8 mouse cellular contexts compared by ENCODE assay signal in genomic region chr12:73112326-73113087, GRCm38 (mm10). TPM values are rescaled to one million over a fixed set of nuclear protein-coding genes. Genes with fewer than 3 reads are reported as not detected.
DNase-seq lines count a peak whose midpoint lies in the region; ATAC-seq lines count a peak whose summit lies in the region.

No protein-coding gene starts in this region.

- H3K36me3 ChIP-seq in hindbrain, embryonic 14.5 days (replicated peaks; ENCODE audit: control insufficient read depth, insufficient read depth): no peaks in the 10 kb centered on the region
- H3K36me3 ChIP-seq in stomach, embryonic 14.5 days (ENCODE audit: control insufficient read depth, insufficient read depth, low read length): no peaks in the 10 kb centered on the region

- under 1% methylated on average over 56 of the region's 71 CpGs for WGBS in hindbrain, embryonic 14.5 days
- under 1% methylated on average over 67 of the region's 71 CpGs for WGBS in stomach, embryonic 14.5 days

- H3K4me3 ChIP-seq in hindbrain, embryonic 14.5 days (replicated peaks; ENCODE audit: low read length): peak overlapping the region; percentile 56
- peak overlapping the region; percentile 71 for H3K4me3 ChIP-seq in stomach, embryonic 14.5 days (ENCODE audit: low read depth, low read length)

- H3K4me2 ChIP-seq in hindbrain, embryonic 14.5 days (replicated peaks): peak overlapping the region; percentile 100
- peak overlapping the region; percentile 99 for H3K4me2 ChIP-seq in stomach, embryonic 14.5 days (replicated peaks; ENCODE audit: low read depth, low read length)

- DNase-seq in layer of hippocampus, postnatal 10 days (ENCODE audit: low spot score in 2 of 2): peak; percentile 22 to 31
- DNase-seq in layer of hippocampus, adult 11-12 months (ENCODE audit: low spot score): no peak
- peak; percentile 57 to 63 for DNase-seq in cerebellum, adult 18-20 months
- peak; percentile 69 for DNase-seq in forelimb bud, embryonic 11.5 days (ENCODE audit: low read depth, low spot score)
- peak; percentile 29 for DNase-seq in hindbrain, embryonic 14.5 days (ENCODE audit: low spot score)
- DNase-seq in left cerebral cortex, postnatal 25 days (ENCODE audit: low spot score in 2 of 2): peak; percentile 32 to 40

- H3K9me3 ChIP-seq in hindbrain, embryonic 14.5 days (ENCODE audit: control insufficient read depth, low read length): no peaks in the 10 kb centered on the region
- H3K9me3 ChIP-seq in stomach, embryonic 14.5 days (ENCODE audit: control insufficient read depth, low read depth, low read length): no peaks in the 10 kb centered on the region

- peak overlapping the region; percentile 20; the same call in 1 of the 2 replicates for H3K27ac ChIP-seq in hindbrain, embryonic 14.5 days
- H3K27ac ChIP-seq in stomach, embryonic 14.5 days (ENCODE audit: low read length): peak overlapping the region; percentile 58

- intact Hi-C loops in left cerebral cortex, postnatal 25 days (cut with DNase I): loop anchor here (2.0 to 5.0 kb wide), 3 partner anchors 65 to 175 kb away; partner anchors contain the start of genes Six6, Slc38a6 and Trmt5

- H3K4me1 ChIP-seq in hindbrain, embryonic 14.5 days (replicated peaks; ENCODE audit: control insufficient read depth, insufficient read depth, low read length): peaks cover 11% of the 10 kb centered on the region
- peaks cover 14% of the 10 kb centered on the region; the same call in 1 of the 2 replicates for H3K4me1 ChIP-seq in stomach, embryonic 14.5 days (ENCODE audit: control insufficient read depth, insufficient read depth, low read length)

- peak; percentile 36 for ATAC-seq in hindbrain, embryonic 14.5 days (ENCODE audit: low FRiP score)
- ATAC-seq in megakaryocyte-erythroid progenitor cell, adult 5-6 weeks (replicated peaks; ENCODE audit: low FRiP score, low TSS enrichment, poor library complexity, severe bottlenecking): 0 out of 2 replicates have a peak, but pooled peaks have one; percentile 28
- ATAC-seq in stomach, embryonic 14.5 days (ENCODE audit: insufficient number of reproducible peaks, insufficient read depth, low FRiP score, low read depth): peak; percentile 19

- peak overlapping the region; percentile 69 for H3K9ac ChIP-seq in hindbrain, embryonic 14.5 days
- peak overlapping the region; percentile 50 for H3K9ac ChIP-seq in stomach, embryonic 14.5 days (replicated peaks; ENCODE audit: low read depth, low read length)

- H3K27me3 ChIP-seq in hindbrain, embryonic 14.5 days (ENCODE audit: control insufficient read depth, insufficient read depth, low read length): peaks cover 32% of the 10 kb centered on the region
- H3K27me3 ChIP-seq in stomach, embryonic 14.5 days (ENCODE audit: control insufficient read depth, insufficient read depth, low read length): no peaks in the 10 kb centered on the region

RNA-seq across cellular contexts. Expression of gene Six4, which starts 0.7 kb away (rescaled TPM):
- total RNA-seq in layer of hippocampus, postnatal 10 days (2021): under 1 TPM; 0.55 to 0.56 TPM
- polyA plus RNA-seq in hindbrain, embryonic 14.5 days (2014; fragmentation: Nextera tagmentation; extraction: Ambion mirVana): 0.46 and 0.50 TPM in 2 replicates
- total RNA-seq in left cerebral cortex, postnatal 25 days (2021): 1 to 10 TPM; 1.3 to 1.4 TPM
- not detected in 2 replicates for total RNA-seq in megakaryocyte-erythroid progenitor cell, adult 5-6 weeks (2014; fragmentation: Nextera tagmentation)
- total RNA-seq in megakaryocyte-erythroid progenitor cell, adult 5-6 weeks (2017): 0.19 TPM in 1 of 2 replicates, not detected in the other
- polyA plus RNA-seq in stomach, embryonic 14.5 days (2014; fragmentation: Nextera tagmentation; extraction: Ambion mirVana): 1.4 and 1.5 TPM in 2 replicates

RNA-seq across cellular contexts. Expression of gene Mnat1, which starts 11.0 kb away (rescaled TPM):
- 10 to 100 TPM; 16.4 to 20.4 TPM for total RNA-seq in layer of hippocampus, postnatal 10 days (2021)
- 19.2 and 21.9 TPM in 2 replicates for polyA plus RNA-seq in hindbrain, embryonic 14.5 days (2014; fragmentation: Nextera tagmentation; extraction: Ambion mirVana)
- total RNA-seq in left cerebral cortex, postnatal 25 days (2021): 10 to 100 TPM; 18.0 to 20.7 TPM
- 18.2 and 20.9 TPM in 2 replicates for total RNA-seq in megakaryocyte-erythroid progenitor cell, adult 5-6 weeks (2014; fragmentation: Nextera tagmentation)
- 35.8 and 47.0 TPM in 2 replicates for total RNA-seq in megakaryocyte-erythroid progenitor cell, adult 5-6 weeks (2017)
- polyA plus RNA-seq in stomach, embryonic 14.5 days (2014; fragmentation: Nextera tagmentation; extraction: Ambion mirVana): 36.6 and 36.8 TPM in 2 replicates

RNA-seq across cellular contexts. Expression of gene Six1, which starts 58.8 kb away (rescaled TPM):
- total RNA-seq in layer of hippocampus, postnatal 10 days (2021): under 1 TPM; 0.57 to 0.69 TPM
- 0.43 and 0.53 TPM in 2 replicates for polyA plus RNA-seq in hindbrain, embryonic 14.5 days (2014; fragmentation: Nextera tagmentation; extraction: Ambion mirVana)
- under 1 TPM; 0.14 to 0.43 TPM for total RNA-seq in left cerebral cortex, postnatal 25 days (2021)
- total RNA-seq in megakaryocyte-erythroid progenitor cell, adult 5-6 weeks (2014; fragmentation: Nextera tagmentation): not detected in 2 replicates
- total RNA-seq in megakaryocyte-erythroid progenitor cell, adult 5-6 weeks (2017): not detected in 2 replicates
- polyA plus RNA-seq in stomach, embryonic 14.5 days (2014; fragmentation: Nextera tagmentation; extraction: Ambion mirVana): not detected in 2 replicates
